8 mouse cellular contexts compared by ENCODE assay signal in the genomic region with DNA sequence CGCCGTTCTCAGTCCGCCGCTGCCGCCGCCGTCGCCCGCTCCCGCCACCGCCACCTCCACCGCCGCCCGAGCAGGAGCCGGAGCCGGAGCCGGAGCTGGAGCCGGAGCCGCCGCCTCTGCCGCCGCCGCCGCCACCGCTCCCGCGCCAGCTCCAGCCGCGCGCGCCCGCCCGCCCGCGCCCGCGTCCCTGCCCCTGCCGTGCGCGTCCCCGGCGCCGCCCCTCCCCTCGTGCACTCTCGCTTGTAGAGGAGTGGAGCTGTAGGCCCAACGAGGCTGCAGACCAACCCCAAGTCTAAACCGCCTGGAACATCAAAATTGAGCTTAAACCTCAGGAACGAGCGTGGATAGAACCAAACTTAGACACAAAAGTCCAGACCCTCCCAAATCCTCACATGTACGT. TPM values are rescaled to one million over a fixed set of nuclear protein-coding genes. Genes with fewer than 3 reads are reported as not detected.
A peak's percentile ranks its signal among the peaks of the same experiment; 100 is the strongest.
DNase-seq lines count a peak whose midpoint lies in the region; ATAC-seq and TF ChIP-seq lines count a peak whose summit lies in the region.

TSS of gene Ptprf (minus strand) at position 175 of the 400 bp plus-strand sequence.

- no peak for TF ChIP-seq EP300 in ES-Bruce4 (IDR thresholded peaks at IDR 0.05; ENCODE audit: insufficient read depth, low read depth, low read length)

- H3K9ac ChIP-seq in ES-Bruce4 (ENCODE audit: low read depth, poor library complexity, severe bottlenecking): peak within 1 kb of the TSS; percentile 97
- H3K9ac ChIP-seq in forebrain, embryonic 14.5 days (ENCODE audit: low read length): peak within 1 kb of the TSS; percentile 93

- H3K4me2 ChIP-seq in forebrain, embryonic 14.5 days (ENCODE audit: low read length): peak within 1 kb of the TSS; percentile 59

- H3K4me3 ChIP-seq in ES-Bruce4 (ENCODE audit: low read depth, low read length): peak within 1 kb of the TSS; percentile 97
- peak within 1 kb of the TSS; percentile 89 for H3K4me3 ChIP-seq in forebrain, embryonic 14.5 days (ENCODE audit: low read depth, low read length)
- peak within 1 kb of the TSS; percentile 60 for H3K4me3 ChIP-seq in layer of hippocampus, adult 2 months
- peak within 1 kb of the TSS; percentile 66 for H3K4me3 ChIP-seq in lung, adult 2 months (replicated peaks; ENCODE audit: extremely low read depth, low read depth, low read length)

- no peak for TF ChIP-seq CTCF in ES-Bruce4 (IDR thresholded peaks at IDR 0.05; ENCODE audit: low read depth, low read length)
- TF ChIP-seq CTCF in brain, embryonic 14.5 days (IDR thresholded peaks at IDR 0.05; ENCODE audit: borderline replicate concordance, extremely low read depth, insufficient read depth, insufficient read length): no peak
- no peak for TF ChIP-seq CTCF in layer of hippocampus, adult 2 months (conservative IDR thresholded peaks at IDR 0.05)
- no peak for TF ChIP-seq CTCF in lung, adult 2 months (IDR thresholded peaks at IDR 0.05; ENCODE audit: insufficient read depth, low read length)

- peak; percentile 89 for DNase-seq in brain, embryonic 14.5 days (ENCODE audit: low read depth)
- DNase-seq in forebrain, embryonic 14.5 days (ENCODE audit: low spot score): peak; percentile 83
- peak; percentile 85 for DNase-seq in heart, postnatal 4 days
- peak; percentile 67 to 77 for DNase-seq in layer of hippocampus, adult 2 months (ENCODE audit: low spot score in 2 of 2)
- DNase-seq in lung, adult 2 months: peak; percentile 68
- peak; percentile 75 for DNase-seq in retina, embryonic 14.5 days (ENCODE audit: low spot score)
- DNase-seq in urinary bladder, postnatal 4 days (ENCODE audit: low spot score in 2 of 2): peak; percentile 78 to 79

- H3K36me3 ChIP-seq in ES-Bruce4 (ENCODE audit: control insufficient read depth, insufficient read depth, low read length, poor library complexity, severe bottlenecking): no peaks in the 10 kb centered on the region
- H3K36me3 ChIP-seq in forebrain, embryonic 14.5 days (ENCODE audit: control insufficient read depth, insufficient read depth, low read length): peaks cover 13% of the 10 kb centered on the region; the same call in 1 of the 2 replicates

- H3K4me1 ChIP-seq in ES-Bruce4 (ENCODE audit: control insufficient read depth, insufficient read depth, low read length): peaks cover 14% of the 10 kb centered on the region
- peaks cover 15% of the 10 kb centered on the region for H3K4me1 ChIP-seq in forebrain, embryonic 14.5 days (ENCODE audit: control insufficient read depth, insufficient read depth, low read length)
- H3K4me1 ChIP-seq in lung, adult 2 months (ENCODE audit: control insufficient read depth, insufficient read depth, low read length): 0 out of 2 replicates have a peak, but pooled peaks cover 4% of the 10 kb centered on the region

- peak within 1 kb of the TSS; percentile 52 for H3K27ac ChIP-seq in ES-Bruce4 (ENCODE audit: insufficient read depth, low read length)
- H3K27ac ChIP-seq in forebrain, embryonic 14.5 days (ENCODE audit: low read depth, low read length): peak within 1 kb of the TSS; percentile 91
- peak within 1 kb of the TSS; percentile 87 for H3K27ac ChIP-seq in layer of hippocampus, adult 2 months

- no peaks in the 10 kb centered on the region for H3K9me3 ChIP-seq in ES-Bruce4 (replicated peaks; ENCODE audit: control insufficient read depth, insufficient read depth, low read length, poor library complexity, severe bottlenecking)
- no peaks in the 10 kb centered on the region for H3K9me3 ChIP-seq in forebrain, embryonic 14.5 days (replicated peaks; ENCODE audit: control insufficient read depth, low read length)

- peak; percentile 78 for ATAC-seq in forebrain, embryonic 14.5 days

- WGBS in forebrain, embryonic 14.5 days: 3% methylated on average over 33 of the region's 50 CpGs
- WGBS in lung, adult 2 months: 4% methylated on average over 32 of the region's 50 CpGs

- H3K27me3 ChIP-seq in ES-Bruce4 (ENCODE audit: control insufficient read depth, insufficient read depth, low read length, poor library complexity, severe bottlenecking): no peaks in the 10 kb centered on the region
- no peaks in the 10 kb centered on the region for H3K27me3 ChIP-seq in forebrain, embryonic 14.5 days (replicated peaks; ENCODE audit: control insufficient read depth, insufficient read depth, low read length)

- TF ChIP-seq POLR2A in ES-Bruce4 (IDR thresholded peaks at IDR 0.05; ENCODE audit: insufficient read depth, low read length): no peak
- peak; percentile 63; the same call in 1 of the 2 replicates for TF ChIP-seq POLR2A in brain, embryonic 14.5 days (IDR thresholded peaks at IDR 0.05; ENCODE audit: borderline replicate concordance, extremely low read depth, insufficient read depth, insufficient read length, poor library complexity, severe bottlenecking)
- no peak for TF ChIP-seq POLR2A in lung, adult 2 months (IDR thresholded peaks at IDR 0.05; ENCODE audit: borderline replicate concordance, extremely low read depth, low read depth, low read length)

RNA-seq across cellular contexts. Expression of gene Ptprf, which starts in this region (rescaled TPM):
- 194 and 216 TPM in 2 replicates for polyA plus RNA-seq in ES-Bruce4 (2011; ENCODE audit: insufficient read depth, insufficient read length, low read depth, missing spikeins)
- polyA plus RNA-seq in brain, embryonic 14.5 days (2012; rRNA removed): 99.7 and 154 TPM in 2 replicates
- 42.0 and 50.2 TPM in 2 replicates for polyA plus RNA-seq in forebrain, embryonic 14.5 days (2014; fragmentation: Nextera tagmentation; extraction: Ambion mirVana)
- total RNA-seq in heart, postnatal 4 days (2021): 10 to 100 TPM; 39.4 to 40.7 TPM
- 10 to 100 TPM; 69.8 to 73.0 TPM for total RNA-seq in layer of hippocampus, adult 2 months (2021)
- polyA plus RNA-seq in lung, adult 2 months (2012; rRNA removed): 245 and 250 TPM in 2 replicates

Comparison
In these comparisons a context has a peak if more than half of its experiments do, and no peak if none do; other contexts are left out.
1. Peak in every context shown above with its lines: DNase-seq, ATAC-seq, H3K4me3 ChIP-seq and H3K27ac ChIP-seq.